Mouse (Mus musculus) cerebellum, postnatal 14 days (tissue): ENCODE measurements at regions not wholly inside any gene's neighbourhood (a gene's known extent, or its start where the extent isn't known, plus 50 kb on each side); places are given as distances from the start of the nearest gene placed in this dataset.
"Not testable (repeated sequence)": the region's sequence is repeated elsewhere in the genome, so short reads cannot be mapped to it uniquely, and the experiment has no call there.

Experiments used
- DNase-seq, 2 experiments: peaks; one replicate each; pipeline ENCODE4 v3.0.0; 2021; ENCODE audit warnings: mixed read lengths in 2 of 2

GRCm38 (mm10) chr12:107182091-107182655, 306.3 kb upstream of the 3110018I06Rik start:
- DNase-seq, result no peak

GRCm38 (mm10) chr12:107183283-107183682, 305.1 kb upstream of the 3110018I06Rik start:
- no peak for DNase-seq

DNA sequence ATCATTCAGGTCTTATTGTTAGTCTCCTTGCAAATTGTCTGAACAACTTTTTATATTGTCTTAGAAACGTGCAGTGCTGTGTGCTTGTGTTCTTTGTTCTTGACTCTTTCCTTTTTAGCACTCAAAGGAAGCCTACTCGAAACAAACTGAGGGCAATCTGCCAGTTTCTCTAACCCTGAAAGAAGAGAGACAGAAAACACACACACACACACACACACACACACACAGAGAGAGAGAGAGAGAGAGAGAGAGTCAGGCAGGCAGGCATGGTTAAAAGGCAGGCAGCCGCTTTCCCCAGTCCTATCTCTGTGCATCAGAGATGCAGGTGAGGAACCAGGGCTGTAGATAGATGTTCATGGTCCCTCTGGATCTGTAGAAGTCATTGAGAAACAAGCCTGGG, 304.0 kb upstream of the 3110018I06Rik start:
- no peak for DNase-seq

DNA sequence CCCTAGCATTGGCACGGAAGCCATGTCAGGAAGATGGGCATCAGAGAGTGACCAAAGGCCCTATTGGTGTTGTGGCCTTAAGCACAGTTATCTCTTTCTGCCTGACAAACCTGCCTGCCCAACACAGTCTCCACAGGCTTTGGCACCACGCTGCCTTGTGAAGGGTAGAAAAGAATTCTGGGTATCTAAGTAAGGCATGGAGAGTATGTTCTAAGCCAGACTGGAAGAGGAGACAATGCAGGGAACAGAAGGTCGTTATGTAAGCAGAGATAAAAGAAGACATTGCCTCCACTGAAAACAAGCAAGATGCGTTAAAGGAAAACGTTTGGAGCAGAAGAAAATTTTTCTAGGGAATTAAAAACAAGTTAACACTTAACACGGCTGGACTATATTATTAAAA, 302.1 kb upstream of the 3110018I06Rik start:
- peak; percentile 16 to 32 for DNase-seq

GRCm38 (mm10) chr12:107188055-107188454, 300.4 kb upstream of the 3110018I06Rik start:
- DNase-seq, result no peak

- DNase-seq, result no peak
Measured at GRCm38 (mm10) chr12:107198389-107199018, 289.9 kb upstream of the 3110018I06Rik start.

GRCm38 (mm10) chr12:107200903-107201302, 287.5 kb upstream of the 3110018I06Rik start:
- no peak for DNase-seq

- not testable (repeated sequence) for DNase-seq
Measured at GRCm38 (mm10) chr12:107208826-107209225, 279.6 kb upstream of the 3110018I06Rik start.

DNA sequence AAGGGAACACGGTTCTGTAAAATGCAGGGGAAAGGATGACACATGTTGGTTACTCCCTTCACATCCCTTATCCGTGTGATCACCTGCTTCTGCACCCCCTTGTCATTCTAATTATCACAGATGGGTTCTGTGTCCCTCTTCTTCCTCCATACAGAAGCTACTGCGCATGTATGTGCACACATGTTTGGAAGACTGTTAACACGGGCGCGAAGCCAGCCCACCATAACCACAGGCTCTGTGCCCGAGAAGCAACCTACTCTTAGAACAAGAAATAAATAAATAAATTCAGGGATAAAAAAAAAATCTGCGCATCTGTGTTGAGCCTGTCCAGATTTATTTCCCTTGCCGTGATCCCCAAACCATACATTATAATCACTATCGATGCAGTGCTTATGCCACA, 275.6 kb upstream of the 3110018I06Rik start:
- DNase-seq, result no peak

DNA sequence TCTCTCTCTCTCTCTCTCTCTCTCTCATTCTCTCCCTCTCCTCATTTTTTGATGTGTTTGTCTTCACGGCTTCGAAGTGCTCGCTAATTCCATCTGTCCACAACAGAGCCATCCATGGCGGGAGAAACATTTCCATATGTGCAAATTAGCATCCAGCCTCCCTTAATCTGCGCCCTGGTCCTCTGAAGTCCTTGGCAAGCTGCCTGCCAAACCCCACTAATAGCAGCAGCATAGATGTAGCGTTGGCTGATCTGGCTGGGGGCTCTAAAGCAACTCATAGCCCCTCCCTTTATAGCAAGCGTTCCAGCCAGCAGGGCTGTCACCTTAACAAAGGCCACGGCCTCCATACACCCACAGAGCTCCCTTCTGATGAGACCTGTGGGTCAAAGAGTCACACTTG, 272.3 kb upstream of the 3110018I06Rik start:
- DNase-seq, result no peak

DNA sequence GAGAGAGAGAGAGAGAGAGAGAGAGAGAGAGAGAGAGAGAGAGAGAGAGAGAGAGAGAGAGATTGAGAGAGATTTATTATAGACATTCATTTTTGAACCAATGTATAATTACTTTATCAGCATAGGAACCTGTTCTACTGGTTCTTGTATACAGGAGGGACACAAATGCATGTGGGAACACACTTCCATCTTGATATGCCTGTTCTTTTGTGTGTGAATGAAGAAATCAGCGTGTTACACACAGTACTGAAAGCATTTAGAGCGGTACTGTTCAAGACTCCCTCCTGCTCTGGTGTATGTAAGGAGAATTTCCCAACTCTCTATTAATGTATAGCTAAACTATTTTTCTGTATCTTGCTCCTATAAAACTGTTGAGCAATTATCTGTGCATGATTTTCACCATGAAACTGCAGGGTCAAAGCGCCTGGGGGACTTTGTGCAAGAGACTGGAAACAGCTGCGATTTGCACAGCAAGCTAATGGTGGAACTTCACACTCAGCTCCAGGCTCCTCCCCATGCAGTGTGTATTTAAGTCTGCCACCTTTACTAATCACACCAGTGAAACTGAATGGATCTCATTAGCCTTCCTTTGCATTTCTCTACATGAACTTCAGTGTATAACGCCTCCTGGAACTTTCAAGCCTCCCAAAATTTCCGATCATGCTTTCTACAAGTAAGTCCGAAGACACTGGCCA, 267.0 kb upstream of the 3110018I06Rik start:
- no peak for DNase-seq

GRCm38 (mm10) chr12:107222106-107222505, 266.3 kb upstream of the 3110018I06Rik start:
- DNase-seq, result no peak

DNA sequence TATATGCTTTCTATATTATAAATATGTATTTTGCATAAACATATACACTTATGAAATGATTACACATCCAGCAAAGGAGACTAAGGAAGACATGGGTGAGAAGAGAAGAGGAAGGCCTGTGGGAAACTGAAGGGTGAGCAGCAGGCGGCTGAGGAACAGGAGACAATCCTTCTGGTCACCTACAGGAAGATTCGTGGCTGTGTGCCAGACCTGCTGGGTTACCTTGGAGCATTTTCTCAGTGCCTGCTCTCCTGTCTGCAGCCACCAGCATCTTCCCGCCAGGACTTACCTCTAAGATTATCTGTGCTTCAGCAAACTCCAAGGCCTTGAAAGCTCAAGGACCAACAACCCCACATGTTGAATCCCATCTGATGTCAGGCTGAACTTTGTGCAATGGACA, 258.3 kb upstream of the 3110018I06Rik start:
- DNase-seq, result peak; percentile 73 to 74

GRCm38 (mm10) chr12:107231629-107232028, 256.8 kb upstream of the 3110018I06Rik start:
- DNase-seq, result peak in 1 of 2 experiments; percentile 8

DNA sequence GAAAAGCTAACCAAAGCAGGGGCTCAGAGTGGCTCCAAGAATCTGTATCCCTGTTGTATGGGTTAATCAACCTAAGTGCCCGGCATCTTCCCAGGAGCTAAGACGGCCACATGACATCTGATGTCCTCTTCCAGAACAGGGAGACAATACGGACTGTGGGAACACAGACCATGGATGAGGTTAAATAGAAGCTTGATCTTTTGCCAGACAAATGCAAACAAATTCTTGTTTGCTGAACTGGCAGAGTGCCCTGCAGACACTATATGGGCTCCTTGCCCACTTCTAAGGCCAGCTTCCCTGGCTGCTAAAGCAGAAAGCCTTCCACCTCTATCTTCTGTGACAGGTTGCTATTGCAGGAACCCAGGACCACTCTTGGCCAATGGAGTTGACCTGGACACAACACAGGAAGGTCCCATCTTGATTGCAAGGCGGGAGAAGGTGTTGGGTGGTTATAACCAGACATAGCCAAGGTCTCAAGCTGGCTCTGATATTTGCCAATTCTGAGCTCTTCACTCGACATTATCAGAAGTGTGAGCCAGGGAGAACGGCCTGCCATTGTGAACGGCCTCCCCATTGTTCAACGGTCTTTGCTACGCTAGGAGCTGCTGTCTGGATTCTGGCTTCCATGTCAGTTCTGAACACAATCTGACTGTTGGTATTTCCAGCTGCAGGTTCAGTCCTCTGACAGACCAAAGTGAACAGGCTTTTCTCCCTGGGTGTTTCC, 237.5 kb upstream of the 3110018I06Rik start:
- no peak for DNase-seq

DNA sequence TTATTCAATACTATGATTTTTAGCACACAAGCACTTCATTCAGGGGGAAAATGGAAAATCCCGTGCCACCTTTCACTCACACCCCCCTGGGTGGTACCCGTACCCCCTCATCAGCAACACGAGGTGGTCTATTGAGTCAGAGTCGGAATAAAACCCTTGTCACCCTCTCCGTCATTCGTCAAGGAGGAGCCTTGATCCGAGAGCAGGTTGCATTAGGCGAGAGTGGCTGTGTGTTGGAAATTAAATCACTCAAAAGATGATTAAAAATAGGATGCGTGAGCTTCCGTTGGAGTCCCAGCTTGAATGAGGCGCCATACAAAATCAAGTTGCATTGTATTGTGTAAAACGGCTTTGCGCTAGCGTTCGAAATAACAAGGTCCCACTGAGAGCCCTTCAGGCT, 236.5 kb upstream of the 3110018I06Rik start:
- DNase-seq, result no peak

- DNase-seq, result no peak
Measured at GRCm38 (mm10) chr12:107262076-107262475, 226.4 kb upstream of the 3110018I06Rik start.

DNA sequence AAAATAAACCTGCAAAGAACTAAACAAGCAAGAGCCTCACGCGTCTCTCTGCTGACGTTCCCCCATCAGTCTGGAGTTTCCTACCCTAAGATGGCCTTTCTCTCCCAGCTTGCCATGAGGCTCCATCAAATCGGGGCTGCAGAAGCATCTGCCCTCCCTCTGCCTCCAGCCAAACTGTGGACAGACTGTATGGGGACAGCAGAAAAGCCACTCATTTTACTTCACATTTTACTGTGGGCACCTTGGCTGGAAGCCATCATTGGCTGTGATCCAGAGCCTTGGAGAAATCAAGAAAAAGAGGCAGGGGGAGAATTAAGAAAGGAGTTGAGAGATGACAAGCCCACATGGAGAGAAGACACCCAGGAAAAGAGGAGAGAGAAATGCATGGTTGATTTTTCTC, 225.9 kb upstream of the 3110018I06Rik start:
- peak; percentile 56 to 73 for DNase-seq

DNA sequence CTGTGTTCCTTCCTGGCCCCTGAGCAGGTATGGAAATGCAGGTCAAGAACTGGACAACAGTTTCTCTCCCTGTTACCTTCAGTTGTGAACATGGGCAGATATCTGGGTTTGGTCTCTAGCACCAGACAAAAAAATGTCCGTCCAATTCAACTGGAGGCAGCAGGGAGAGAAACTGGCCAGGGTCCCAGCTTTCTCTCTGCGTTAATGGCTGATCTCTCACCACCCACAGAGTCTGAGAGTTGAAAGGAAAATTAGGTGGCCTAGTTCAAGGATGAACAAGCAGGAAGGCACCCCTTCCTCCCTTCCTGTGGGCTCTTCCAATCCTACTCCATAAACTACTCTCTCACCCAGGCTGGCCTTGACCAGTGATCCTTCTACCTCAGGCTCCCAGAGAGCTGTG, 221.7 kb upstream of the 3110018I06Rik start:
- DNase-seq, result peak; percentile 23 to 25

DNA sequence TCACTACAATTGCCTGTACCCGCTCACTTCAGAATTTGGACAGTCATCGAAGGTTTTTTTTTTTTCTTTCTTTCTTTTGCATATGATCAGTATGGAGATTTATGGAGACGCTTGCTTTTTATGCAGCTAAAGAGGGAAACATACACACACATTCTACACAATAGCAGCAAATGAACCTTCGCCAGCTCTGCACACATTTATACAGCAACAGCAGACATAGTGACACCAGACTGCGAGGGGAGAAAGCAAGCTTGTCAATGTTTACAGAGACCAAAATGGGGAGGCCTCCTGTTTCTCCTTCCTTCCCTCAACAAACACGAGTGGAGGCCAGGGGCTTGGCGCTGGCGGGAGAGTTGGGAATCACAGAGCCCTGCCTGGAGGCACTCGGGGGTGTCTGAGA, 202.8 kb upstream of the 3110018I06Rik start:
- no peak for DNase-seq

DNA sequence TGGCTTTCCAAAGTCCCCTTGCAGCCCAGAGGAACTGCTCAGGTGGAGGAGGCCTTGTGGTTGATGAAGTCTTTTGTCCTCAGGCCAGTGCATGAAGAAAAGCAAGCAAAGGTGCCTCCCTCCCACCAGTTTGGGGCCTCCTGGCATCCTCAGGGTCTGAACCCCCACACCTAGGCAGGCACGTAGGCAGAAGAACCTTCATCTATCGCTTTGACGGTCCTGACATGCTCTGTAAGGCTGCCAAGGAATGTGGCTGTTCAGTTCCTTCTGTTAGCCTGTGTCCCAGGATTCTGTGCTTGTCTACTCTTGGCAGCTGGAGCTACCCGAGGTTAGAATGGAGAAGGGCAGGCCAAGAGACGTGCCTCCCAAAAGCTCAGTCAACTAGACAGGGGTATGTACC, 197.1 kb upstream of the 3110018I06Rik start:
- DNase-seq, result no peak

DNA sequence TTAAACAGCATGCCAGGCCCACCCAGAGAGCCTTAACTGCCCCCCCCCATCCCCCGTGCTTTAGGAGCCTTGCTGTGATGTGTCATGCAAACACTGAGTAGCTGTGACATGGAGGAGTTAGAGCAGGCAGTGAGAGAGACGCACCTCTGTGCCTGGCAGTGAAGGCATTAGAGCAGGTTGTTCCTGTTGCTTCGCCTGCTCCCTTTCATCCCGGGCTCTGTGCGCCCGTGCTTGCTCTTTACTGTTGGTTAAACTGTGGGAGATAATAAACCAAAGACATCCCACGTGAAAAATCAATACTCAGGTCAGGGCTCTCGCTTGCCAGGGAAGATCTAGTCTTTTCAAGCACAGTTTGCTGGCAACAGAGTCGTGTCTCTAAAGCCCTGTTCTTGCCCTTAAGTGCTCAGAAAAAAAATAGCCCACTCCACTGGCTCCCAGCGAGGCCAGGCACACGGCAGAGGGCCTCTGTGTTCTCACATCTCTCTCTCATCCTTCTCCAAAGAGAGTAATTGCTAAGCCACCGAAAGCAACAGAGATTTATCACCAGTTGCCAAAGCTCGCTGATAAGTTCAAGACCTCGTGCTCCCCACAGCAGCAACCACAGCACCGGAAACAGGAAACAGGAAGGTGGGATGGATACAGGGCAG, 181.2 kb upstream of the 3110018I06Rik start:
- no peak for DNase-seq

DNA sequence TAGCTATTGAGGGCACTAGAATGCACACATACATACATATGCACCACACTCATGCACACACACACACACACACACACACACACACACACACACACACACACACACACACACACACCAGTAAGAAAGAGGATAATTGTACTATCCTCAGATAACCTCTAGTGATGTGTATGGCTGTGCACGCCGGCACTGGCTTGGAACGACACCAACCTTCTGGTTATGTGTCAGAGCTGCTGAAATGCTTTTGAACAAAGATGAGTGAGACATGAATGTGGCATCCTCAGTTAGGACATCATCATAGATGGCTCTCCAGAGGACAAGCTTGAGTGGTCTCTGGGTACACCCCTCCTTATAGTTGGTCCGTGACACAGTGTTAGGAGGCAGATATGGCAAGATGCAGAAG, 173.0 kb upstream of the 3110018I06Rik start:
- peak in 1 of 2 experiments; percentile 14 for DNase-seq
